Mouse (Mus musculus) lung, embryonic 14.5 days (tissue): ENCODE data around the gene Sntn. TPM values are rescaled to one million over a fixed set of nuclear protein-coding genes. Genes with fewer than 3 reads are reported as not detected.

ENCODE experiments used
- ATAC-seq: fragments of 200-750 bp; cut with Nextera tagmentation; 2 replicates; pipeline ENCODE4 v1.8.0; 2017; ENCODE audit warnings: mild to moderate bottlenecking, moderate TSS enrichment, moderate library complexity; ENCODE audit not compliant: insufficient read depth
- DNase-seq: peaks from one replicate; pipeline ENCODE4 v3.0.0-alpha.2; 2015
- H3K27ac ChIP-seq: fragments of 300-500 bp; sonication (generic); 2 replicates; pipeline ENCODE4 v1.5.1; 2014; ENCODE audit warnings: low read depth, mild to moderate bottlenecking, moderate library complexity
- H3K27me3 ChIP-seq: fragments of 300-500 bp; sonication (generic); 2 replicates; pipeline ENCODE4 v1.6.1; 2014; ENCODE audit warnings: low read length, control low read depth; ENCODE audit not compliant: insufficient read depth
- H3K36me3 ChIP-seq: fragments of 300-500 bp; sonication (generic); 2 replicates; pipeline ENCODE4 v1.6.1; 2014; ENCODE audit warnings: control low read depth; ENCODE audit not compliant: insufficient read depth
- H3K4me1 ChIP-seq: fragments of 300-500 bp; sonication (generic); 2 replicates; pipeline ENCODE4 v1.6.1; 2014; ENCODE audit warnings: antibody characterized with exemption, control low read depth; ENCODE audit not compliant: insufficient read depth
- H3K4me2 ChIP-seq: fragments of 300-500 bp; sonication (generic); 2 replicates; pipeline ENCODE4 v1.6.1; 2014; ENCODE audit warnings: mild to moderate bottlenecking
- H3K4me3 ChIP-seq: fragments of 300-500 bp; sonication (generic); 2 replicates; pipeline ENCODE4 v1.5.1; 2014; ENCODE audit warnings: low read depth, low read length
- H3K9ac ChIP-seq: fragments of 300-500 bp; sonication (generic); 2 replicates; pipeline ENCODE4 v1.6.1; 2014
- H3K9me3 ChIP-seq: fragments of 300-500 bp; sonication (generic); 2 replicates; pipeline ENCODE4 v1.6.1; 2016; ENCODE audit warnings: low read depth, low read length, control low read depth
- CTCF ChIP-seq: IDR thresholded peaks from 2 replicates; pipeline ENCODE4 v1.5.1; 2016; ENCODE audit warnings: antibody characterized with exemption, low read depth
- WGBS: fragments of 180-500 bp; shearing (Covaris S2); extraction: QIAGEN DNeasy Blood & Tissue Kit; methylation state at CpG from one replicate; pipeline ENCODE4 v1.1.7; 2014; 5-methylcytosine and 5-hydroxymethylcytosine counted together
- polyA plus RNA-seq: library from polyadenylated mRNA; unstranded; fragments of >200 nt; fragmentation: Nextera tagmentation; extraction: Ambion mirVana; gene quantifications from 2 replicates; pipeline ENCODE4 v1.2.1, GENCODE M21; 2014

The Sntn gene
- not detected in 2 replicates for polyA plus RNA-seq

- Histone ChIP-seq H3K27ac (no peak within 1 kb of the TSS), H3K4me1 (no peaks in the 10 kb centered on the region), H3K4me3 (no peak within 1 kb of the TSS), H3K9me3 (no peaks in the 10 kb centered on the region), H3K4me2 (no peak within 1 kb of the TSS), H3K9ac (no peak within 1 kb of the TSS), H3K36me3 (no peaks in the 10 kb centered on the region), H3K27me3 (no peaks in the 10 kb centered on the region)
- TF ChIP-seq CTCF = no peak
- DNase-seq (no peak), ATAC-seq (no peak)
- WGBS = 56% methylated on average over 2 of the region's 2 CpGs
Observed at GRCm38 (mm10) chr14:13670576-13670975, at the start of gene Sntn. TSS of gene Sntn (plus strand) at chr14:13670876.

GRCm38 (mm10) chr14:13649865-13650264 is 20.8 kb upstream of the Sntn start:
- ATAC-seq (no peak), DNase-seq (no peak)
- no peak overlapping the region for H3K4me3 ChIP-seq
- H3K27me3 ChIP-seq = no peaks in the 10 kb centered on the region
- WGBS = 73% methylated on average over 1 of the region's 1 CpGs
- no peak overlapping the region for H3K27ac ChIP-seq
- H3K4me2 ChIP-seq = no peak overlapping the region
- no peaks in the 10 kb centered on the region for H3K36me3 ChIP-seq
- no peak overlapping the region for H3K9ac ChIP-seq
- no peaks in the 10 kb centered on the region for H3K9me3 ChIP-seq
- TF ChIP-seq CTCF = no peak
- no peaks in the 10 kb centered on the region for H3K4me1 ChIP-seq

- Histone ChIP-seq H3K27me3 (no peaks in the 10 kb centered on the region), H3K27ac (no peak overlapping the region), H3K4me2 (no peak overlapping the region), H3K36me3 (no peaks in the 10 kb centered on the region), H3K9ac (no peak overlapping the region), H3K9me3 (no peaks in the 10 kb centered on the region), H3K4me1 (no peaks in the 10 kb centered on the region), H3K4me3 (no peak overlapping the region)
- WGBS = 65% methylated on average over 1 of the region's 1 CpGs
- TF ChIP-seq CTCF = no peak
- ATAC-seq = no peak
- DNase-seq = no peak
Observed at GRCm38 (mm10) chr14:13651039-13651438, 19.6 kb upstream of the Sntn start.

- no peaks in the 10 kb centered on the region for H3K36me3 ChIP-seq
- WGBS = 75% methylated on average over 2 of the region's 2 CpGs
- DNase-seq = no peak
Observed at GRCm38 (mm10) chr14:13651541-13652298, 19.0 kb upstream of the Sntn start.

GRCm38 (mm10) chr14:13686716-13687115 is 16.0 kb downstream of the Sntn start:
- H3K4me2 ChIP-seq = no peak overlapping the region
- H3K36me3 ChIP-seq = no peaks in the 10 kb centered on the region
- WGBS = 31% methylated on average over 1 of the region's 1 CpGs
- no peak for DNase-seq
- H3K4me1 ChIP-seq = no peaks in the 10 kb centered on the region
- no peaks in the 10 kb centered on the region for H3K27me3 ChIP-seq
- H3K9ac ChIP-seq = no peak overlapping the region
- no peak overlapping the region for H3K4me3 ChIP-seq
- no peaks in the 10 kb centered on the region for H3K9me3 ChIP-seq
- TF ChIP-seq CTCF = no peak
- no peak overlapping the region for H3K27ac ChIP-seq
- no peak for ATAC-seq

More at GRCm38 (mm10) chr14:13651541-13652298, 19.0 kb upstream of the Sntn start:
- ATAC-seq = no peak
- TF ChIP-seq CTCF = no peak
- Histone ChIP-seq H3K27me3 (no peaks in the 10 kb centered on the region), H3K4me1 (no peaks in the 10 kb centered on the region), H3K9ac (no peak overlapping the region), H3K4me3 (no peak overlapping the region), H3K27ac (no peak overlapping the region), H3K4me2 (no peak overlapping the region), H3K9me3 (no peaks in the 10 kb centered on the region)

- no peaks in the 10 kb centered on the region for H3K27me3 ChIP-seq
- no peak for ATAC-seq
- TF ChIP-seq CTCF = no peak
- no peak for DNase-seq
- H3K36me3 ChIP-seq = no peaks in the 10 kb centered on the region
- no peaks in the 10 kb centered on the region for H3K9me3 ChIP-seq
- 46% methylated on average over 2 of the region's 2 CpGs for WGBS
- H3K4me3 ChIP-seq = no peak overlapping the region
- H3K4me1 ChIP-seq = no peaks in the 10 kb centered on the region
- no peak overlapping the region for H3K4me2 ChIP-seq
- no peak overlapping the region for H3K27ac ChIP-seq
- no peak overlapping the region for H3K9ac ChIP-seq
Observed at GRCm38 (mm10) chr14:13690426-13690825, 19.8 kb downstream of the Sntn start.

- Histone ChIP-seq H3K27ac (no peak overlapping the region), H3K9me3 (no peaks in the 10 kb centered on the region), H3K4me2 (no peak overlapping the region), H3K27me3 (no peaks in the 10 kb centered on the region), H3K36me3 (no peaks in the 10 kb centered on the region), H3K4me3 (no peak overlapping the region), H3K9ac (no peak overlapping the region), H3K4me1 (no peaks in the 10 kb centered on the region)
- no peak for TF ChIP-seq CTCF
- ATAC-seq (no peak), DNase-seq (no peak)
- 36% methylated on average over 4 of the region's 4 CpGs for WGBS
Observed at GRCm38 (mm10) chr14:13732263-13732662, 61.6 kb downstream of the Sntn start.

Other genes starting within 250 kb of the Sntn start
- 0.05 TPM in 1 of 2 replicates, not detected in the other for gene Gm281, start 243.6 kb downstream of the Sntn start, polyA plus RNA-seq